Comparison of ENCODE assay signal across 14 mouse cellular contexts in the genomic region with DNA sequence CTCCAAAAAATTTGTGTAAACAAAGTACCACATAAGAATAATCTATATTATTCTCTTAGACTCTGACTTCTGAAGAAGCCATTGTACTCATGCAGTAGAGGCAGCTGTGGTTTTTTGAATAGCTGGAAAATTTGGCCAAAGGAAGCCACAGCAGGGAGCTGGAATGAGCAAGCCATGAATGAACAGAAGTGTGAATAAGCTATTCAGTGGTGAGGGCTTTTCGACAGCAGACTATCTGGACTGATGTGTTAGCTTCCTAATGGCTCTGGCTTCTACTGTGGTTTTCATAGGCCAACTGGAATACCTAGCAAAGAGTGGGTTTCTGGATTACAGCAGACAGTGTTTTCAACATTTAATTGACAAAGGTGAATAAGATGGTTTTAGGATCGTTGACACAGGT.
"Had no signal": no experiment of that assay in that cellular context is flagged by ENCODE, and none has a peak within 500 bp of the region (broad histone marks: within the 10 kb centered on the region; RNA-seq: fewer than 3 reads in every experiment).

No protein-coding gene starts in this region.

- H3K4me3 ChIP-seq: kidney, embryonic 15.5 days; left cerebral cortex, adult 2 months; limb, embryonic 12.5 days; liver, embryonic 13.5 days; lung, embryonic 15.5 days; megakaryocyte, embryonic 14.5 days; midbrain, embryonic 12.5 days had no signal

- DNase-seq: kidney, postnatal 25 days; liver; liver, embryonic 13.5 days; liver, postnatal 0 days; lung, postnatal 14 days had no signal

- H3K27me3 ChIP-seq: kidney, embryonic 15.5 days; limb, embryonic 12.5 days; liver, embryonic 13.5 days; lung, embryonic 15.5 days; megakaryocyte, embryonic 14.5 days; midbrain, embryonic 12.5 days had no signal

- H3K9me3 ChIP-seq: kidney, embryonic 15.5 days; limb, embryonic 12.5 days; liver, embryonic 13.5 days; lung, embryonic 15.5 days; megakaryocyte, embryonic 14.5 days; midbrain, embryonic 12.5 days had no signal

- H3K4me2 ChIP-seq: kidney, embryonic 15.5 days; limb, embryonic 12.5 days; liver, embryonic 13.5 days; lung, embryonic 15.5 days; midbrain, embryonic 12.5 days had no signal

- H3K4me1 ChIP-seq: kidney, embryonic 15.5 days; limb, embryonic 12.5 days; liver, embryonic 13.5 days; lung, embryonic 15.5 days; megakaryocyte, embryonic 14.5 days; midbrain, embryonic 12.5 days had no signal

- ATAC-seq: liver, postnatal 0 days; midbrain, embryonic 16.5 days had no signal

- H3K27ac ChIP-seq: kidney, embryonic 15.5 days; left cerebral cortex, adult 2 months; limb, embryonic 12.5 days; liver, embryonic 13.5 days; lung, embryonic 15.5 days; macrophage; midbrain, embryonic 12.5 days; stomach, postnatal 0 days had no signal

- H3K36me3 ChIP-seq: kidney, embryonic 15.5 days; limb, embryonic 12.5 days; liver, embryonic 13.5 days; lung, embryonic 15.5 days; midbrain, embryonic 12.5 days had no signal

- H3K9ac ChIP-seq: kidney, embryonic 15.5 days; limb, embryonic 12.5 days; liver, embryonic 13.5 days; liver, postnatal 0 days; lung, embryonic 15.5 days; midbrain, embryonic 12.5 days had no signal
